Mouse (Mus musculus) urinary bladder, postnatal 36 days (tissue): Measurements from ENCODE around the gene Tktl1.
"Not testable (repeated sequence)": the region's sequence is repeated elsewhere in the genome, so short reads cannot be mapped to it uniquely, and the experiment has no call there.

Source experiments
- DNase-seq, 2 experiments: peaks; one replicate each; pipeline ENCODE4 v3.0.0; 2022; ENCODE audit warnings: low spot score in 2 of 2, mixed read lengths in 1 of 2

Gene Tktl1

DNA sequence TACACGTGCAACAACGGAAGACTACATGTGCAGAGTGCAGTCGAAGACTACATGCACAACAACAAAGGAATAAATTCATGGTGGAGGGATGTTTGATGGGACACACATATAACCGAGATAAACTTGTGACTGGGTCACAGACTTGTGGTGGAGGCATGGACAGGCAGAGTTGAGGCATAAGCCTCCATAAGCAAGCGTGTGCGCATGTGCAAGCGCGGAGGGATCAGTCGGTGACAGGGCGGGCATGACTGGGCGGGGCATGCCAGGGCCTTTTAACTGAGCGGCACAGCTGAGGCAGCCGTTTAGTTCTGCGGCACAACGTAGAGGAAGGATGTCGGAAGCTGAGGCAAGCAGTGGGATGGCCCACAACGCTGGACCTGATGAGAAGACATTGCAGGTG lies at the start of gene Tktl1:
Gene Tktl1 (plus strand): TSS at position 301 of the 400 bp plus-strand sequence.
- DNase-seq, result no peak

DNA sequence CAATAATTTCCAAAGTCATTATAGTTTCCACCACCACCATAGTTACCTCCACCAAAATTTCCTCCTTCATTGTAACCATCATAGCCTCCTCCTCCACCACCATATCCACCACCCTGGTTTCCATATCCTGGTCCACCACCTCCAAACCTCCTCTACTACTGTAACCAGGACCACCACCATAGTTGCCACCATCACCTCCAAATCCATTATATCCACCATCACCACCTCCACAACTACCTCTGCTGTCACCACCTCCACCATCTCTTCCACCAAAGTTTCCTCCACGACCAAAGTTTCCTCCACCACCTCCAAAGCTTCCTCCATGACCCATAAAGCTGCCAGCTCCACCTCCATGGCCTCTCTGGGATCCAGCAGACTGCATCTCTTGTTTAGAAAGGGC lies 41.8 kb upstream of the Tktl1 start, which contains the start of gene Mecp2:
Gene Mecp2 (minus strand): TSS at position 101 of the 400 bp plus-strand sequence.
- not testable (repeated sequence) for DNase-seq

DNA sequence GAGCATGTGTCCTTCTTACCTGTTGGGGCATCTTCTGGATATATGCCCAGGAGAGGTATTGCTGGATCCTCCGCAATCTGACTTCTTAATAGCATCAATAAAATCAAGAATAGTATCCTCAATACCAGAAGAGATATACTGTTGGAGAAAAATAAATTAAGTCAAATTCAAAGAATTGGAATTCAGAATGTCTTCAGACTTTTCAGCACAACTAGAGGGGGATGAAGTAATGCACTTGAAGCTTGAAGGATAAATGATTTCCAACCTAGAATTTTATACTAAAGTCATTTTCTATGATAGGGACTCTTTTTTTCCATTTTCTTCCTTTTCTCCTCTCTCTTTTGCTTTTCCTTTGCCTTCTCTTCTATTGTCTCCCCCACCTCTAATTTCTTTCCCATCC lies 9.3 kb upstream of the Tktl1 start, which contains the start of gene Tex28:
Gene Tex28 (minus strand): TSS at position 101 of the 400 bp plus-strand sequence.
- DNase-seq, result no peak

DNA sequence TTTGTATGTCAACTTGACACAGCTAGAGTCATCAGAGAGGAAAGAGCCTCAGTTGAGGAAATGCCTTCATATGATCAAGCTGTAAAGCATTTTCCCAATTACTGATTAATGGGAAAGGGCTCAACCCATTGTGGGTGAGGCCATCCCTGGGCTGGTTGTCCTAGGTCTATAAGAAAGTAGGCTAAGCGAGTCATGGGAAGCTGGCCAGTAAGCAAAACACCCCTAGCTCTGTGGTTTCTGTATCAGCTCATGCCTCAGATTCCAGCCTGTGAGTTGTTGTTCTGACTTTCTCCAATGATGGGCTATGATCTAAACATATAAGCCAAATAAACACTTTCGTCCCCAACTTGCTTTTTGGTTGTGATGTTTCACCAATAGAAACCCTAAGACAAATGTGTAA lies 26.5 kb downstream of the Tktl1 start:
- DNase-seq, result no peak

- DNase-seq, result no peak
These were observed 41.4 kb downstream of the Tktl1 start for GRCm38 (mm10) chrX:74218496-74218895.

GRCm38 (mm10) chrX:74219449-74219848 lies 42.4 kb downstream of the Tktl1 start:
- no peak for DNase-seq

DNA sequence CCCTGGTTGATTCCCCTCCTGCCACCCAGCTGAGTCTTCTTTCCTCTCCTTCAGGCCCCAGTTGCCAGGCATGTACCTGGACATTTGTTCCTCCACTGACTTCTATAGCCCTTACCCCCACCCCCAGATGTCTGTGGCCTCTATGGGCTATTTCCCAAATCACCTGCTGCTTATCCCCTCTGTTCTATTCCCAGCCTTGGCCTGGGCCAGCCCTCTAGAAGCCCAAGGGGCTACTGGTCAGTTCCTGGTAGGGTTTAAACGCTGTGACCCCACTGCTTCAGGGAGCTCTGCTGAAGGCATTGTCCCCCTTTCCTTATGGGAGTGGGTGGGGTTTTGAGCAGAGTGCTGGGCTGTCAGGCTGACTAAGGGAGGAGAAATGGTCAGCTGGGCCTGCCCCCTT lies 43.0 kb downstream of the Tktl1 start:
- DNase-seq, result not testable (repeated sequence)

GRCm38 (mm10) chrX:74230038-74230437 lies 53.0 kb downstream of the Tktl1 start:
- no peak for DNase-seq

DNA sequence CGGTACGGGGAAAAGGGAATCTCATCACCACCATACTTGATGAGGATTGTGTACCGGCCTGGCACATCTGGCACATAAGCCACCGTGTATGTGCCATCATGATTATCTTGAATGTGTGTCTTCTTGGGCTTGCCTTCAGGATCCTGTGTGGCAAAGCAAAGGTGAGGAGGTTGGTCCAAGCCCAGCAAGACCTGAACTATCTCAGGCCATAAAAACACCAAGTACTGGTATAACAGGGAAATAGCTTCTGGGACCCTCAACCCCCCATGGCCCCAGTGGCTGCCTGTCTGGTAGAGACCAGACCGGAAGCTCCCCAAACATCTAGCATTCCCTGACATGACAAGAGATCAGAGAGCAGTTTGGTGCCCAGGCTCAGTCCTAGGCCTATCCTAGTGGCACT lies 56.1 kb downstream of the Tktl1 start:
- no peak for DNase-seq

GRCm38 (mm10) chrX:74240332-74240731 lies 63.3 kb downstream of the Tktl1 start:
- no peak for DNase-seq

DNA sequence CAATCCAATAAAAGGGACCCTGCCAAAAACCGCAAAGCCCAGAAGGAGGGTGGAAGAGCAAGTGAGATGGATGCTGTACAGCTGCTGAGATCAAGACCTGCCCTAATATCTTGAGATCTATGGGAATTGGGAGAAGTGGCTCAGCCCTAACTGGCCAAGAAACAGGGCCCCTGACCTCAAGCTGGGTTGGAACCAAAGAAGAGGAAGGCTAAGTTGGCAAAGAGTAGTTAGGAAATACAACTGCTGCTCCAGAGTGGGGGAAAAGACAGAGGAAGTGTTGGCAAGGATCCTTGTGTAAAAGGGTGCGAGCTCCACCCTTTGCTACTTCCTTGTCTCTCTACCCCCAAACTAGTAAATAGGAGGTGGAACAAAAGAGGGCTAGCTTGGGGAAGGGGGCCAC lies 66.3 kb downstream of the Tktl1 start:
- DNase-seq, result no peak

DNA sequence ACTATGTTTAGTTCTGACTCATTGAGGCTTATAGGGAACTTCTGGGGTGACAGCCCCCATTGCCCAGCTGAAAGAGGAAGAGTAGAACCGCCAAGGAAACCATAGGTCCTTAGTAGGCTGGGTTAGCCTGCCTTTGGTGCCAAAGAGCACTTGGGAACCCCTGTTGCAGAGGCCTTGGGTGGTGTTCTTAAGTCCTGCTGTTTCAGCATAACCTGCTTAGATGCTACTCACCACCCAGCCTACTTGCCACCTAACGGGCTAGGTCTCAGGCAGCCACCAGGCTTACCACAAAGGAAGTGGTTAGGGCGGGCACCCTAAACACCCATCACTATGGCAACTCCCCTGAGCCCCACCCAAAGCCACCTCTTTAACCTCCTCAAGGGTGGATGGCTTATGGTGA lies 66.7 kb downstream of the Tktl1 start:
- DNase-seq, result no peak

- peak; percentile 31 to 54 for DNase-seq
These were observed 67.6 kb downstream of the Tktl1 start for GRCm38 (mm10) chrX:74244614-74245083.

GRCm38 (mm10) chrX:74245107-74245506 lies 68.0 kb downstream of the Tktl1 start:
- DNase-seq, result no peak

- DNase-seq, result peak; percentile 64 to 79
These were observed 68.6 kb downstream of the Tktl1 start for GRCm38 (mm10) chrX:74245687-74246086.

DNA sequence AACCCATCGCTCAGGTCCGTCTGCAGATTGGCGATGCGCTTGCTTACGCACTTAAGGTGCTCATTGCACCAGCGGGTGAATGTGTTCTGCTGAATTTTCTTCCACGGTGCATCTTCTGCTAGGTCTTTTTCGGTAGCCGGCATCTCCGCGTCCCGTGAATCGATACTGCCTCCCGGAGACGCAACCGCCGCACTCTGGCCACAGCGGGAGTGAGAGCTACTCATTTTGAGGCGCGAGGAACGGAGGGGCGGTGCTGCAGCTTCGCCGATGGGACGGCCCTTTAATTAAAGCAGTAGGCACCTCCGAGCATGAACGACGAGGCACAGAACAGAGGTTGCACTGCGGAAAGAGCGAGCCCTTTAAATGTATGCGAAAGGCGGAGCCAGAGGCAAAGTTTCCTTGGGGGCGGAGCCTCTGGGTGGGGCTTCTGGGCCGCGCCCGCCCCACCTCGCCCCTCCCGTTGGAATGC lies 69.2 kb downstream of the Tktl1 start:
- DNase-seq, result peak; percentile 65 to 87

DNA sequence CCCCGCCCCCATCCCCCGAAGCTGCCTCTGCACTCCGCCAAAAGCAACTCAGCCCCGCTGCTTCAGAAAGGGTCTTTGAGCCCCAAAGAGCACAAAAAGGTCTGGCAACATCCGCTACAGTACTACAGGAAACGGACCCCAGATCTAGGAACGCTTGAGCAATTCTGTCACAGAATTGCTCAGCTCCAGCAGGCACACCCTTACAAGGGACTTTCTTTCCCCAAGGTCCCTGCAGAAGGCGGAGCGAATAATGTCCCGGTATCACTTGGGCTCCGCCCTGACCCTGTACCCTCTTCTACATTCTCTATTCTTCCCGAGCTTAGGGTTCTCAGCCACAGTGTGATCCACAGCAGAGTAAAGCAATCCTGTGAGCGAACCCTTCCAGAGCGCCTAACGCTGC lies 69.6 kb downstream of the Tktl1 start:
- no peak for DNase-seq

GRCm38 (mm10) chrX:74248651-74249050 lies 71.6 kb downstream of the Tktl1 start:
- DNase-seq, result peak in 1 of 2 experiments; percentile 52

DNA sequence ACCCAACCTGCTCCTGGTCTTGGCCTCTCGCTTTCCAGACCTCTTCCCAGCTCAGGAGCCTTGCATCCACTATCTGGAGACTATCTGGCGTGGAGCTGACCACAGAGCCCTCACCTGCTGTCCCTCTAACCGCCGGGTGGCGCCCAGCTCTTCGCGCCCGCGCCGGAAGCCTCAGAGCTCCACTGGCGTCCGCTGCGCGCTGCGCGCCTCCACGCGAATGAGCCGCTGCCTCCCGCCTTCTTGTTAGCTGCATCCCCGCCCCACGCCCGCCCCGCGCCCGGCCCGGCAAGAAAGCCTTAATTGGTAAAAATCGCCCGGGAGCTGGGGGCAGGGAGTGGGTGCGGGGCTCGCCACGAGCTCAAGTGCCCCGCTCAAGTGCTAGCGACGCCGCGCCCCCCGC lies 72.6 kb downstream of the Tktl1 start, which contains the start of gene Flna:
Gene Flna (minus strand): TSS at position 206 of the 400 bp plus-strand sequence.
- DNase-seq, result peak in 1 of 2 experiments; percentile 62

DNA sequence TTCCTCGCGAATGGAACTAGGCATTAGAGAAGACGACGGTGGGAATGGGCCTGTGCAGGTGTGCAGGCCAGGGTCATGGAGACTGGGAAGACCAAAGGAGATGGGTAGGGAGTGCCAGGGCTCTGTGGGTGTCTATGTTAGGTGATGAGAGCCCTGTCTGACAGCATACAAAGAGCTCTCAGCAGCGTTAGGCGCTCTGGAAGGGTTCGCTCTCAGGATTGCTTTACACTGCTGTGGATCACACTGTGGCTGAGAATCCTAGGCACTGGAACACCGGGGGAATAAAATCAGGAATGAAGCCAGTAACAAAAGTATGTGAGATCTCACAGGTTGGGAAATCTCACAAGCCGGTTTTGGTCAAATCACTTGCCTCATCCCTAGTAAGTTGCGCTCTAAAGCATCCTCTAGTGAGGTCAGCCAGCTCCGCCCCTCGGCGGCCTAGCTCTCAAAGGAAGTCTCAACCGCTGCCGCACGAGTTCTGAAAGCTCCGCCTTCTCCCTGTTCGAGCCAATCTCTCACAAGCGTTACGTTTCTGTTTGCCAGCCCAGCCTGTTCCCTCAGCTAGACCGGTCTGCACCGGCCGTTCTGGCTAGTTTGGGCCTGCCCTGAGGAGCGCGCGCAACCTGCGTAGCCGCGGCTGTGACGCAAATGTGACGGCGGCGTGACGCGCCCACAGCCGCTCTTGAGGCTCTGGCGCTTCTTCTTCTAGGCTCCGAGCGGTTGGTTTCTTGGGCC lies 77.3 kb downstream of the Tktl1 start, which contains the start of gene Emd:
Gene Emd (plus strand): TSS at position 535 of the 735 bp plus-strand sequence.
- DNase-seq, result peak; percentile 75 to 90

DNA sequence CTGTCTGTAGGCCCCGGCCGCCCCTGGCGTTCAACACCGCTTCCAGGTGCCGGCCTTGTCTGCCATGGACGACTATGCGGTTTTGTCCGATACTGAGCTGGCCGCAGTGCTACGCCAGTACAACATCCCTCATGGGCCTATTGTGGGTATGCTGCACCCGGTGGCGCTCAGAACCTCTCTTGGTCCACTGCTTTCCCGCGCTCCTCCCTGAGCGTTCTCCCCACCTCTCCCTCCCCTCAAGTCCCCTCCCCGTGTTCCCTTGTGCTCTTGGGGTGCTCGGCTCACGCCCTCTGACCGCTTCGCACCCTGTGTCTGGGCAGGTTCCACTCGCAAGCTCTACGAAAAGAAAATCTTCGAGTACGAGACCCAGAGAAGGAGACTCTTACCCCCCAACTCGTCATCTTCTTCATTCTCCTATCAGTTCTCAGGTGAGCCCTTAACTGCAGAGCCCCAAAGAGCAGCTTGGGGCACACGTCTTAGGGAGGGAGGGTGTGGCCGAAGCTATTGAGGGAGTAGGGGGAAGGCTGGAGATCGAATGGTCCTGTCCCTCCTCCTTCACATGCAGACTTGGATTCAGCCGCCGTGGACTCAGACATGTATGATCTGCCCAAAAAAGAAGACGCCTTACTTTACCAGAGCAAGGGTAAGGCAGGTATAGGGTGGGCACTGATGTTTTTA lies 78.0 kb downstream of the Tktl1 start:
- no peak for DNase-seq

GRCm38 (mm10) chrX:74257746-74258145 lies 80.7 kb downstream of the Tktl1 start:
- DNase-seq, result no peak
